Mouse (Mus musculus) left cerebral cortex, postnatal 36 days (tissue): ENCODE measurements around the gene Aatf. TPM values are rescaled to one million over a fixed set of nuclear protein-coding genes. Genes with fewer than 3 reads are reported as not detected.

Experiments
- DNase-seq, 2 experiments: peaks; one replicate each; pipeline ENCODE4 v3.0.0; 2021 to 2022; ENCODE audit warnings: low spot score in 2 of 2, mixed read lengths in 1 of 2
- intact Hi-C: fragments of 180-260 bp; cut with DNase I; formaldehyde crosslinking; loops from one replicate; pipeline ENCODE4 v1.15.1; 2025
- total RNA-seq, 2 experiments: library from RNA; stranded (reverse); gene quantifications; 2 replicates each; pipeline ENCODE4 v1.2.3; 2021

The Aatf gene
- 10 to 100 TPM; 19.4 to 20.4 TPM for total RNA-seq

DNA sequence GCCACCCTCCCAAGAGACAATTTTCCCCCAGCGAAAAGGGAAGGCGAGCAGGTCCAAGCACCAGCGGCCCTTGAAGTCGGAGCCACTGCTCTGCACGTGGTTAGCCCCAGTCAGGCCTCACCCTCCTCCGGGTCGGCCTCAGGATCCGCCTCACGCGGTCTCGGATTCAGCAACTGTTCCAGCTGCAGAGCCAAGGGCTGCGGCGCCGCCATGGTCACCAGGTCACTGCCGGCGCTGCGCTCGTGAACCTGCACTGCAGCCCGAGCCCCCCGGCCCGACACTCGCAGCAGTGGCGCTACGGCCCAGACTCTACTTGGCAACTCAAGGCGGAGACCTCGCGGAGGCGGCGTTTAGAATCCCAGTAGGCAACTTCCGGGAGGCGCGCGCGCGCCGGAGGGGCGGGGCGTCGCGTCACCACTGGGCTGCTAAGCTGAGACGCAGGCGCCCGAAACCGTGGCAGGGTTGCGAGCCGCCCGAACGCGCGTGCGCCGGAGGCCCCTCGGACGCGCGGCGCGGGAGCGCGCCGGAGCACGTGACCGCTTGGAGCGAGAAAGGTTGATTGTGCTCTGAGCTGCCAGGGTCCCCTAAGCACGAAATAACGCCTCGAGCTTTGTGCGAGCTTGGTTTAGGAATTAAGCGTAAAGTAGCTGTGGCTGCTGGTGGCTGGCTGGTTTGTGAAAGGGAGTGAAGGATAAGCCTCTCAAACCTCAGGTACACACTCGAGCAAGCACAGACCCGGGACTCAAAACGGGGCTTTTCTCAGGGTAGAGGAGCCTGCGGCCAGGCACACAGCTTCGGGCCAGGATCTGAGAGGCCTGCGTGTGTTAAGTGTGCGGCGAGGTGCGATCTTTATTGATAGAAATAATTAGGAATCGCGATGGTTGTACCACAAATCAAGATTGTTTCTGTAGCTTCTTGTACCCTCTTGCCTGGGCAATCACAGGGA lies at the start of gene Aatf:
Gene Aatf (minus strand): TSS at position 352 of the 946 bp plus-strand sequence.
- DNase-seq = peak; percentile 95 to 97
- intact Hi-C loops = loop anchor here (10.0 kb wide), 1 partner anchor 281 kb away; no protein-coding TSS in a partner anchor

DNA sequence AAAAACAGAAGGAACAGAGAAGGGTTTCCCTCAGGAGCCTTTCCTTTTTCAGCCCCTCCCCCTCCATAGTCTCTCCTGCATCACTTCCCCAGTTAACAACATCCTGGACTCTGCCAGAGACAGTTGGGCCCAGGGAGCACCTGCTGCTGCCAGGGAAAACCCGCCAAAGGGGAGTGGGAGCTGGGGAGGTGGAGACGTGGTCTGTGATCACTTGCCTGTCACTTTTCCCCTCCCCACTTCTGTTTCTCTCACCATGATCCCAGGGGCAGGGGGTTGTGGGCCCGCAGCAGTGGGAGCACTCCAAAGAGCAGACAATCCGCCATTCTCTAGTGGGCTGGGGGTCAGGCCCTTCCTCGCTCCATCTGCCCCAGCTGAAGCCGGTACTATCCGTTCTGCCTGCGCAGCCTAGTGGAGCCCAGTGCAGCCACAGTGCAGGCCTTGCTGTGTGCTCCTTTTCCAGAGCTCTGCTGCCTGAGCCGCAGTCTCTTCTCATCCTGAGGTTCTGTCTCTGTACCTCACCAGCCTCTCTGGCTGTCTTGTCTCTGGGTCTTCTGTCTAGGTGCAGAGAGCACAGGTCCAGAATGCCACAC lies 49.5 kb upstream of the Aatf start:
- no peak for DNase-seq
- intact Hi-C loops = no loop called here

- DNase-seq = no peak
- intact Hi-C loops = no loop called here
Observed at GRCm38 (mm10) chr11:84561546-84561945, 48.2 kb upstream of the Aatf start.

DNA sequence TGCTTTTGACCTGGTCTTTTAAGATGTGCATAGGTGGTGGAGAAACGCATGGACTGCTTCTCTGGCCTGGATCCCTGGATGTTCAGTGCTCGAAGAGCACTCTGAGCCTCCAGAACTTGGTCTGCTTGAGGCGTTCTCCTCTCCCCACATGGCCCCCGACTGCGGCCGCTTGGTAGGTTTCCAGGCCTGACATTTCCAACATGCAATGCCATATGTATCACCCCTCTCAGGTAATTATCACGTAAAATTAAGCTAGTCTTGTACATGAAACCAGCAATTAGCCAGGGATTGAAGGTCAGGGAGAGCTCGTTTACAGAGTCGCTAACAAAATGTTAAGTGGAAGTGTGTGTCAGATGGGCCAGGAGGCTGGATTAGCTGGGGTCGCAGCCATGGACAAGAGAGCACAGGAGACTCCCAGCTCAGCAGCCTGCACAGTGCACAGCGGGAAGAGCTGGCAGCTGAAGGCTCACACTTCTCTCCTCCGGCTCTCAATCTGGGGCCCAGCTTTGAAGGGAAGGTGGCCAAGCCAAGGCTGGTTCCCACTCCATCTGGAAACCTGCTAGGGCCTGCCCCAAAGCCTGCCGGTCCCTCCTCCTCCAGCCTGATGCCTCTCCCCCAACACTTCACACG lies 40.6 kb upstream of the Aatf start:
- no peak for DNase-seq

DNA sequence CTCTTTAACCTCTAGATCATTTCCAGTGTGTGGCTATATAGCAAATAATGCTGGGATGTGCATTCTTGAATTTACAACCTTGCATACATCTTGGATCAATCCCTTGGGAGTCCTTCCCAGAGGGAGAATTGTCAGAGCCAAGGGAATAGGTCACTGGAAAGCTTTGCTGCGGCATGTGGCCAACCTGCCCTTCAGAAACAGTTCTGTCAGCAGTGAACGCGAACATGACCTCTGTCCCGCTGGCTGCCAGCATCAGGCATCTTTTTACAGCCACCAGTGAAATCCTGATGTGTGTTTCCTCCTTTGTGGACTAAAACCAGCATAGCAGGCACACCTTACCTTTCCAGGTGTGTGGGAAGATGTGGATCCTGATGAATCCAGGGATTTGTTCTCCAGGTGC lies 38.0 kb upstream of the Aatf start:
- no peak for DNase-seq
- intact Hi-C loops = no loop called here

More for the DNA sequence above, 40.6 kb upstream of the Aatf start:
- intact Hi-C loops = no loop called here

DNA sequence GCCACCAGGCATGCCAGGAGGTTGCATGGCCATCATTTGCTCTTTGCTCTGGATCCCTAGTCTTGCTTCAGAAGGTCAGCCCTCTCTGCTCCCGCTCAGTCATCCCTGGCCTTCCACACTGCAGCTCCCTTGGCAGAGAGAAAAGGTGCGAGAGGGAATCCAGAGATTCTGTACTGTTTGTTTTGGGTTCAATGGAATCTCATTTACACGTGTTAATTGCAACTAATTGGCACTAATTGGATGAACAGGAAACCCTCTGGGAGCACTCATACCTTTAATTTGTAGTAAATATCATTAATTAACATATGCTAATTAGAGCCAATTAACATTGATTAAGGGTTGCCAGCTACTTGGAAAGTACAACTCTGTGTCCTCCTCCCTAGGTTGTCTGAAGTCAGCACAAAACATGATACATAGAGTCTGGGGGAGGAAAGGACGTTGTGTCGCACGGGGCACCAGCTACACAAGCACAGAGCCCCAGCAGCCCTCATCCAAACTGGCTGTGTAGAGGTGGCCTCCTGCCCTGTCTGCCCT lies 36.0 kb upstream of the Aatf start:
- no peak for DNase-seq
- intact Hi-C loops = no loop called here

- intact Hi-C loops = no loop called here
- no peak for DNase-seq
Observed at GRCm38 (mm10) chr11:84548293-84548692, 35.0 kb upstream of the Aatf start.

DNA sequence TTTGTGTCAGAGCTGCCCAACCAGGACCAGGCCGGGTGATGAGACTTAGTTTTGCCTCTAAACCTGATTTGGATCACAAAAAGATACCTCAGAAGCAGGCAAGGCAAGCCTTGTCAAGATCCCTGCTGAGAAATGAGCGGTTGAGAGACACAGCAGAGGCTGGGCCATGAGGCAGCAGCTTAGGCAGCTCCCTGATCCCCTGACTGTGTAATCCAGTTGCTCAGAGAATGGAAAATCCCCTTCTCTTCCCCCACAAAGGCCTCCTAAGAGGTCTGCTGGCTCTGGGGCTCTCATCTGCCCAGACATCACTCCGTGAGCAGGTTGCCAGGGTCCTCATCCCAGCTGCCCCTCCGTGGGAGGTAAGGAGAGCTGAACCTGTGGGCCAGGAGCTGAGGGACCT lies 26.7 kb upstream of the Aatf start:
- intact Hi-C loops = no loop called here
- no peak for DNase-seq

GRCm38 (mm10) chr11:84529797-84530703 lies 16.7 kb upstream of the Aatf start:
- intact Hi-C loops = loop anchor here (5.0 kb wide), 2 partner anchors 167 to 1362 kb away; no protein-coding TSS in a partner anchor
- no peak for DNase-seq

- intact Hi-C loops = loop anchor here (5.0 kb wide), 2 partner anchors 168 to 1363 kb away; no protein-coding TSS in a partner anchor
- no peak for DNase-seq
Observed at GRCm38 (mm10) chr11:84529143-84529755, 15.9 kb upstream of the Aatf start.

DNA sequence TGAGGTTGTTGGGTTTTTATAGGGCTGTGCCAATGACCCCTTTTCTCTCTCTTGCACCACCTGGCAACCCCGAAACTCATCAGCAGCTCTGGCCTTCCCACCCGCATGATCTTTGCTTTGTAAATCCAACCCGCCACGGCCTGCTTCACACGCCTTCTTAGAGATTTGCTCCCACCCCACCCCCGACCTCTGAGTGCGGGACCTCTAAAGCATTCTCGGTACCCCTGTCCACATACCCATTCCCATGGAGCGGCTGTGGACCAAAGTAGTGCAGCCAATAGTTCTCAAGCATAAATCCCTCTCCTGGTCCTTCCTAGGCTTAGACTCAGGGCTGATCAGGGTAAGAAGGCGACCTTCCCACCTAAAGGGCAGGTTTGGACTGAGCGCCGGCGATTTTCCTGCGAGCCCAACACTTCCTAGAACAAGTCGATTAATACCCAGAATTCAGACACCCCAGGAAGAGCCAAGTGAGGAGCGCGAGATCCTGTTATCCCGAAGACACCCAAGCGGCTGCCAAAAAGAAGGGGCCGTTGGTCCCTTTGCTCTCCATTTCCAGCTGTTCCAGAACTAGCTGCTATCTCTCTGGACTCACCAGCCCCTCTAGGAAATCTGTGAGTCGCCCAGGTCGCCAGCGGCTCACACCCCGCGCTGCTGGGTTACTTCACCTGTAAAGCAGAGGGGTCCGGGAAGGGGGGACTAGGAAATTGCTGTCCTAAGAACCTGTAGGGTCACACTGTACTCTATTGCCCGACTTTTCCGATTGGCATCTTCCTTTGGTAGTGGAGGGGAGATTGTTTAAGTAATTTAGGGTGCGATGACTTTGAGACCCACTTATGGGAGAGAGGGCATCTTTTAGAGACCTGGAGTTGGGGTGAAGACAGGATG lies 13.9 kb upstream of the Aatf start:
- no peak for DNase-seq
- intact Hi-C loops = loop anchor here (5.0 kb wide), 2 partner anchors 170 to 1365 kb away; no protein-coding TSS in a partner anchor

DNA sequence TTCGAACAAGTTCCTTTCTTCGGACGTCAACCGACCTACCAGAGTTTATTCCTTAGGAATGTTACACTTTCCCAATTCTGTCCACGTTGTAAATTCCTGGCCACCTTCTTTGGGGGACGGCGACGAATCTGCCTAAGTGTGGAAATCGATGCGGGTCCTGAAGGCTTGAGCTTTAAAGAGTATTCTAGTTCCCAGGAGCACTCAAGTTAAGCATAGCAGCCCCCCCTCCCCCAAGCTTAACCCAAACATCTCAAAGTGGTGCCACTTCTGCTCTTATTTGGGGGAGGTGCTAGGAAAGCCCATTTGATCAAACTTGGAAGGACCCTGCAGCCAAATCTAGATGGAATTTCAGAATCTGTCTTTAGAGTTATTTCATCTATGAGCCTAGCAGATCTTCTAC lies 13.1 kb upstream of the Aatf start:
- no peak for DNase-seq
- intact Hi-C loops = loop anchor here (5.0 kb wide), 2 partner anchors 171 to 1366 kb away; no protein-coding TSS in a partner anchor

- intact Hi-C loops = loop anchor here (5.0 kb wide), 2 partner anchors 172 to 1367 kb away; no protein-coding TSS in a partner anchor
- DNase-seq = peak in 1 of 2 experiments; percentile 10
Observed at GRCm38 (mm10) chr11:84525421-84526274, 12.3 kb upstream of the Aatf start, which contains the start of gene Lhx1. TSS of gene Lhx1 (minus strand) at chr11:84525535.

GRCm38 (mm10) chr11:84524511-84525270 lies 11.4 kb upstream of the Aatf start:
- no peak for DNase-seq
- intact Hi-C loops = loop anchor here (5.0 kb wide), 4 partner anchors 173 to 1368 kb away; no protein-coding TSS in a partner anchor

- intact Hi-C loops = loop anchor here (5.0 kb wide), 2 partner anchors 183 to 1313 kb away; no protein-coding TSS in a partner anchor
- peak; percentile 17 to 20 for DNase-seq
Observed at GRCm38 (mm10) chr11:84523841-84524510, 10.7 kb upstream of the Aatf start.
